In genomic region chr2:131255738-131256137, GRCm38 (mm10) we compare ENCODE assay signal across 17 mouse cellular contexts. TPM values are rescaled to one million over a fixed set of nuclear protein-coding genes. Genes with fewer than 3 reads are reported as not detected.
DNase-seq lines count a peak whose midpoint lies in the region; ATAC-seq and TF ChIP-seq lines count a peak whose summit lies in the region.
"Had no signal": no experiment of that assay in that cellular context is flagged by ENCODE, and none has a peak within 500 bp of the region (broad histone marks: within the 10 kb centered on the region; RNA-seq: fewer than 3 reads in every experiment).

No protein-coding gene starts in this region.

- no peak for TF ChIP-seq CTCF in liver, embryonic 14.5 days (IDR thresholded peaks at IDR 0.05; ENCODE audit: low read depth)

- H3K4me3 ChIP-seq in heart, embryonic 10.5 days: no peak overlapping the region
- no peak overlapping the region for H3K4me3 ChIP-seq in liver, embryonic 14.5 days (ENCODE audit: insufficient read depth in 1 of 2, low read depth in 2 of 2, low read length in 2 of 2)
- H3K4me3 ChIP-seq in kidney, embryonic 16.5 days (ENCODE audit: low read length): no peak overlapping the region
- H3K4me3 ChIP-seq: forebrain, embryonic 13.5 days; heart, adult 2 months; midbrain, embryonic 15.5 days had no signal

- DNase-seq in heart, embryonic 10.5 days (ENCODE audit: low spot score): peak; percentile 81
- no peak for DNase-seq in heart, adult 9 months (ENCODE audit: low spot score in 2 of 2)
- DNase-seq in A20 (ENCODE audit: low read depth, low spot score): peak; percentile 48
- DNase-seq in T-cell, adult 2 months (ENCODE audit: low spot score): peak; percentile 14
- no peak for DNase-seq in liver, embryonic 14.5 days (ENCODE audit: low read depth in 3 of 3, low spot score in 3 of 3)
- DNase-seq in c-Kit-positive CD71-positive TER-119-positive erythroid progenitor cells, embryonic 14.5 days (ENCODE audit: low spot score): no peak
- DNase-seq: cerebellum, adult 8-10 months; heart, adult 2 months; heart, postnatal 14 days; kidney, postnatal 36 days; lung, postnatal 4 days; right cerebral cortex, postnatal 14 days had no signal

- no peaks in the 10 kb centered on the region for H3K9me3 ChIP-seq in heart, embryonic 10.5 days
- H3K9me3 ChIP-seq in liver, embryonic 14.5 days (ENCODE audit: control insufficient read depth, low read length): no peaks in the 10 kb centered on the region
- H3K9me3 ChIP-seq in kidney, embryonic 16.5 days (ENCODE audit: low read length): no peaks in the 10 kb centered on the region
- H3K9me3 ChIP-seq: forebrain, embryonic 13.5 days; midbrain, embryonic 15.5 days had no signal

- no peak for TF ChIP-seq EP300 in liver, embryonic 14.5 days (IDR thresholded peaks at IDR 0.05; ENCODE audit: low read depth)

- WGBS in heart, embryonic 10.5 days: 64% methylated on average over 3 of the region's 3 CpGs
- 49% methylated on average over 3 of the region's 3 CpGs for WGBS in liver, embryonic 14.5 days (ENCODE audit: insufficient replicate concordance)
- WGBS in kidney, embryonic 16.5 days: 61% methylated on average over 3 of the region's 3 CpGs

- no peak for ATAC-seq in liver, embryonic 14.5 days (ENCODE audit: insufficient read depth)
- no peak for ATAC-seq in kidney, embryonic 16.5 days (ENCODE audit: low FRiP score, low TSS enrichment)
- ATAC-seq: forebrain, embryonic 13.5 days; intestine, postnatal 0 days; midbrain, embryonic 15.5 days had no signal

- H3K4me2 ChIP-seq in liver, embryonic 14.5 days (ENCODE audit: low read depth): no peak overlapping the region
- H3K4me2 ChIP-seq in kidney, embryonic 16.5 days (replicated peaks; ENCODE audit: low read depth, low read length): no peak overlapping the region
- H3K4me2 ChIP-seq: forebrain, embryonic 13.5 days; hindbrain, embryonic 14.5 days; midbrain, embryonic 15.5 days had no signal

- H3K27me3 ChIP-seq in heart, embryonic 10.5 days (ENCODE audit: insufficient read depth, poor library complexity, severe bottlenecking): no peaks in the 10 kb centered on the region
- no peaks in the 10 kb centered on the region for H3K27me3 ChIP-seq in liver, embryonic 14.5 days (ENCODE audit: control insufficient read depth, insufficient read depth, low read length)
- no peaks in the 10 kb centered on the region for H3K27me3 ChIP-seq in kidney, embryonic 16.5 days (ENCODE audit: insufficient read depth, low read length)
- H3K27me3 ChIP-seq: forebrain, embryonic 13.5 days; midbrain, embryonic 15.5 days had no signal

- peaks cover 27% of the 10 kb centered on the region for H3K4me1 ChIP-seq in heart, embryonic 10.5 days
- peaks cover 46 to 47% of the 10 kb centered on the region in 2 experiments for H3K4me1 ChIP-seq in liver, embryonic 14.5 days (replicated peaks; ENCODE audit: control insufficient read depth in 2 of 2, insufficient read depth in 2 of 2, low read length in 1 of 2)
- H3K4me1 ChIP-seq in kidney, embryonic 16.5 days (ENCODE audit: insufficient read depth, low read length): peaks cover 16% of the 10 kb centered on the region

- H3K27ac ChIP-seq in heart, embryonic 10.5 days: no peak overlapping the region
- H3K27ac ChIP-seq in liver, embryonic 14.5 days: peak overlapping the region; percentile 18; the same call in 1 of the 2 replicates
- no peak overlapping the region for H3K27ac ChIP-seq in kidney, embryonic 16.5 days (ENCODE audit: low read length)
- H3K27ac ChIP-seq: forebrain, embryonic 13.5 days; heart, adult 2 months; hindbrain, embryonic 14.5 days; midbrain, embryonic 15.5 days had no signal

- H3K9ac ChIP-seq in liver, embryonic 14.5 days (replicated peaks): no peak overlapping the region
- H3K9ac ChIP-seq in kidney, embryonic 16.5 days (replicated peaks; ENCODE audit: low read length): no peak overlapping the region
- H3K9ac ChIP-seq: forebrain, embryonic 13.5 days; hindbrain, embryonic 14.5 days; midbrain, embryonic 15.5 days had no signal

- no peaks in the 10 kb centered on the region for H3K36me3 ChIP-seq in heart, embryonic 10.5 days
- H3K36me3 ChIP-seq in liver, embryonic 14.5 days (replicated peaks; ENCODE audit: control insufficient read depth, insufficient read depth, low read depth): no peaks in the 10 kb centered on the region
- no peaks in the 10 kb centered on the region for H3K36me3 ChIP-seq in kidney, embryonic 16.5 days (ENCODE audit: insufficient read depth, low read length)
- H3K36me3 ChIP-seq: midbrain, embryonic 15.5 days had no signal

RNA-seq across cellular contexts. Expression of gene Pank2, which starts 6.6 kb away (rescaled TPM):
- polyA plus RNA-seq in heart, embryonic 10.5 days (2016; fragmentation: Nextera tagmentation; extraction: Ambion mirVana): 29.7 and 41.7 TPM in 2 replicates
- 9.5 and 14.3 TPM in 2 replicates for polyA plus RNA-seq in liver, embryonic 14.5 days (2012; rRNA removed)
- polyA plus RNA-seq in liver, embryonic 14.5 days (2014; fragmentation: Nextera tagmentation; extraction: Ambion mirVana): 24.3 and 26.9 TPM in 2 replicates
- 27.2 and 30.8 TPM in 2 replicates for polyA plus RNA-seq in kidney, embryonic 16.5 days (2015; fragmentation: Nextera tagmentation; extraction: Ambion mirVana)

RNA-seq across cellular contexts. Expression of gene Mavs, which starts 21.9 kb away (rescaled TPM):
- polyA plus RNA-seq in heart, embryonic 10.5 days (2016; fragmentation: Nextera tagmentation; extraction: Ambion mirVana): 20.3 and 21.6 TPM in 2 replicates
- 25.9 and 31.5 TPM in 2 replicates for polyA plus RNA-seq in liver, embryonic 14.5 days (2012; rRNA removed)
- polyA plus RNA-seq in liver, embryonic 14.5 days (2014; fragmentation: Nextera tagmentation; extraction: Ambion mirVana): 25.9 and 27.4 TPM in 2 replicates
- 37.9 TPM in 2 replicates for polyA plus RNA-seq in kidney, embryonic 16.5 days (2015; fragmentation: Nextera tagmentation; extraction: Ambion mirVana)

RNA-seq across cellular contexts. Expression of gene Ap5s1, which starts 48.9 kb away (rescaled TPM):
- 23.6 and 33.3 TPM in 2 replicates for polyA plus RNA-seq in heart, embryonic 10.5 days (2016; fragmentation: Nextera tagmentation; extraction: Ambion mirVana)
- polyA plus RNA-seq in liver, embryonic 14.5 days (2012; rRNA removed): 19.5 and 20.0 TPM in 2 replicates
- polyA plus RNA-seq in liver, embryonic 14.5 days (2014; fragmentation: Nextera tagmentation; extraction: Ambion mirVana): 13.1 and 17.0 TPM in 2 replicates
- 30.2 and 30.9 TPM in 2 replicates for polyA plus RNA-seq in kidney, embryonic 16.5 days (2015; fragmentation: Nextera tagmentation; extraction: Ambion mirVana)

Comparison
In these comparisons a context has a peak if more than half of its experiments do, and no peak if none do; other contexts are left out.
1. DNase-seq: peak in heart, embryonic 10.5 days (single experiment), A20 (single experiment) and T-cell, adult 2 months (single experiment); none in heart, adult 9 months (0 of 2), liver, embryonic 14.5 days (0 of 3) and c-Kit-positive CD71-positive TER-119-positive erythroid progenitor cells, embryonic 14.5 days (single experiment).